Comparison of ENCODE assay signal across 8 mouse cellular contexts in genomic region chr4:34615303-34615702, GRCm38 (mm10). TPM values are rescaled to one million over a fixed set of nuclear protein-coding genes. Genes with fewer than 3 reads are reported as not detected.
A peak's percentile ranks its signal among the peaks of the same experiment; 100 is the strongest.
DNase-seq lines count a peak whose midpoint lies in the region; ATAC-seq and TF ChIP-seq lines count a peak whose summit lies in the region.

No protein-coding gene starts in this region.

- no peaks in the 10 kb centered on the region for H3K9me3 ChIP-seq in forebrain, postnatal 0 days (ENCODE audit: low read length)
- H3K9me3 ChIP-seq in liver, postnatal 0 days (ENCODE audit: low read length): no peaks in the 10 kb centered on the region

- peaks cover 16% of the 10 kb centered on the region for H3K4me1 ChIP-seq in forebrain, postnatal 0 days (ENCODE audit: insufficient read depth)
- H3K4me1 ChIP-seq in liver, postnatal 0 days (ENCODE audit: insufficient read depth): peaks cover 25% of the 10 kb centered on the region

- 0 out of 2 replicates have a peak, but pooled peaks cover 3% of the 10 kb centered on the region for H3K36me3 ChIP-seq in forebrain, postnatal 0 days (ENCODE audit: insufficient read depth)
- H3K36me3 ChIP-seq in liver, postnatal 0 days (replicated peaks; ENCODE audit: insufficient read depth, low read length): no peaks in the 10 kb centered on the region

- H3K27me3 ChIP-seq in forebrain, postnatal 0 days (ENCODE audit: insufficient read depth, low read length): no peaks in the 10 kb centered on the region
- H3K27me3 ChIP-seq in liver, postnatal 0 days (ENCODE audit: insufficient read depth, low read length): no peaks in the 10 kb centered on the region

- 3% methylated on average over 13 of the region's 13 CpGs for WGBS in forebrain, postnatal 0 days
- WGBS in liver, postnatal 0 days (ENCODE audit: insufficient replicate concordance): 1% methylated on average over 13 of the region's 13 CpGs

- H3K4me3 ChIP-seq in forebrain, postnatal 0 days (ENCODE audit: low read depth, low read length): peak overlapping the region; percentile 87
- H3K4me3 ChIP-seq in liver, postnatal 0 days (ENCODE audit: low read depth, low read length): peak overlapping the region; percentile 93

- no peak for TF ChIP-seq CTCF in forebrain, postnatal 0 days (IDR thresholded peaks at IDR 0.05; ENCODE audit: low read depth)
- no peak for TF ChIP-seq CTCF in liver, postnatal 0 days (IDR thresholded peaks at IDR 0.05; ENCODE audit: low read depth)

- peak; percentile 11 for DNase-seq in right cerebral cortex, adult 18-20 months
- no peak for DNase-seq in right cerebral cortex, postnatal 36 days (ENCODE audit: low spot score in 2 of 2)
- peak; percentile 51 for DNase-seq in brain, adult 2 months (ENCODE audit: low read depth, low spot score)
- no peak for DNase-seq in forebrain, postnatal 0 days
- DNase-seq in kidney, adult 9 months: peak; percentile 29
- DNase-seq in liver, postnatal 0 days: peak; percentile 31
- peak; percentile 35 to 58 for DNase-seq in right cerebral cortex, adult 2 months (ENCODE audit: low spot score in 2 of 2)
- DNase-seq in spleen, postnatal 4 days (ENCODE audit: low spot score in 2 of 2): no peak

- peak; percentile 21 for ATAC-seq in forebrain, postnatal 0 days
- ATAC-seq in liver, postnatal 0 days: no peak

- peak overlapping the region; percentile 90 for H3K4me2 ChIP-seq in forebrain, postnatal 0 days (ENCODE audit: low read depth)
- H3K4me2 ChIP-seq in liver, postnatal 0 days (ENCODE audit: low read depth, low read length): peak overlapping the region; percentile 96

- no peak for TF ChIP-seq EP300 in liver, postnatal 0 days (IDR thresholded peaks at IDR 0.05; ENCODE audit: low read depth)

- peak overlapping the region; percentile 86 for H3K27ac ChIP-seq in forebrain, postnatal 0 days (ENCODE audit: low read depth, low read length)
- peak overlapping the region; percentile 93 for H3K27ac ChIP-seq in liver, postnatal 0 days (ENCODE audit: low read depth)

- H3K9ac ChIP-seq in forebrain, postnatal 0 days: peak overlapping the region; percentile 85
- peak overlapping the region; percentile 90 for H3K9ac ChIP-seq in liver, postnatal 0 days (replicated peaks)

RNA-seq across cellular contexts. Expression of gene Rars2, which starts 0.5 kb away (rescaled TPM):
- 28.7 and 30.5 TPM in 2 replicates for total RNA-seq in forebrain, postnatal 0 days (2014; rRNA removed)
- 42.4 and 48.8 TPM in 2 replicates for polyA plus RNA-seq in forebrain, postnatal 0 days (2015; fragmentation: Nextera tagmentation; extraction: Ambion mirVana)
- polyA plus RNA-seq in liver, postnatal 0 days (2015; fragmentation: Nextera tagmentation; extraction: Ambion mirVana): 17.8 and 18.1 TPM in 2 replicates

RNA-seq across cellular contexts. Expression of gene Orc3, which starts 0.6 kb away (rescaled TPM):
- 82.4 and 88.0 TPM in 2 replicates for total RNA-seq in forebrain, postnatal 0 days (2014; rRNA removed)
- 66.6 and 68.0 TPM in 2 replicates for polyA plus RNA-seq in forebrain, postnatal 0 days (2015; fragmentation: Nextera tagmentation; extraction: Ambion mirVana)
- polyA plus RNA-seq in liver, postnatal 0 days (2015; fragmentation: Nextera tagmentation; extraction: Ambion mirVana): 23.1 and 23.3 TPM in 2 replicates

Comparison
In these comparisons a context has a peak if more than half of its experiments do, and no peak if none do; other contexts are left out.
1. DNase-seq: peak in right cerebral cortex, adult 18-20 months (single experiment), brain, adult 2 months (single experiment), kidney, adult 9 months (single experiment), liver, postnatal 0 days (single experiment) and right cerebral cortex, adult 2 months (2 of 2); none in right cerebral cortex, postnatal 36 days (0 of 2), forebrain, postnatal 0 days (single experiment) and spleen, postnatal 4 days (0 of 2).